Mouse (Mus musculus): Measurements from ENCODE around the gene Man1a.

Man1a gene

DNA sequence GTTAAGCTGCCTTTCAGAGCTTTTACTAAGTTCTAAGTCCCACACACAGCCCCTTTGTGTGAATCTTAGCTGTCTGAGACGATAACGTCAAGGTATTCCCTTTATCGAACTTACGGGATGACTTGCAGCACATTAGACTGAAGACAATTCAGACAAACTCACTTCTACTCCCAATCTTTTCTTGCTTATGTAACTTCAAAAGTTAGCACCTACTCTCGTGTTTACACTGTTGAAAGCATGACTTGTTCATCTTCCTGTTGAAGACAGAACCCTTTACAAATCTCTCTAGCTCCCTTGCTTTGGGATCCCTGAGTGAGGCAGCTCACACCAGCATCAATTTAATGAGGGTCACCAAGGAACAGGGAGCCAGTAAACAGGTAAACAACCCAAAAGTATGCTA, 5.9 kb downstream of the Man1a start:
- Histone ChIP-seq H3K27me3 (ENCODE audit: insufficient read depth, low read length) (peaks cover 30% of the 10 kb centered on the region), H3K4me3 (replicated peaks; ENCODE audit: low read length) (no peak overlapping the region), H3K9me3 (ENCODE audit: low read length) (no peaks in the 10 kb centered on the region), H3K36me3 (ENCODE audit: insufficient read depth, low read length) (0 out of 2 replicates have a peak, but pooled peaks cover 3% of the 10 kb centered on the region), H3K4me1 (replicated peaks; ENCODE audit: low read depth, low read length) (peaks cover 8% of the 10 kb centered on the region)
- TF ChIP-seq POU5F1 (IDR thresholded peaks at IDR 0.05; ENCODE audit: borderline replicate concordance, low read length) (no peak), CTCF (conservative IDR thresholded peaks at IDR 0.05; ENCODE audit: low read length) (no peak), NANOG (IDR thresholded peaks at IDR 0.05; ENCODE audit: borderline replicate concordance, low read length) (no peak)

DNA sequence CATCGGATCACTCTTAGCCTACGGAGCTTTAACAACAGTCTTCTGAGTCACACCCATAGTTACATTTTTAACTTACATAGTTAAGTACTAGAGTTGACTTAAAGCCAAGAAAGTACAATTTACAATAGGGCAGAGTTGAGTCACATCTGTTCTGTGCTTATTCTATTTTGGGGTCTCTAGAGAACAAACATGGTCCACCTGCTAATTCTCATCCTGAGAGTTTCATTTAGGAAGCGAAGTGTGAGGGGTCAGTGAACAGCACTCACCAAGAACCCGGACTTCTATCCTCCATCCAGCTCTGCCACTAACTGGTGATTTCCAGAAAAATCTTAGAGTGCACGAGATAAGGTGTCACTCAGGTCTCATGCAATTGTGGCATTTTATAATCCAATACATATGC, 7.0 kb downstream of the Man1a start:
- H3K4me3 ChIP-seq (replicated peaks; ENCODE audit: low read length) = no peak overlapping the region
- peaks cover 7% of the 10 kb centered on the region for H3K4me1 ChIP-seq (replicated peaks; ENCODE audit: low read depth, low read length)
- H3K36me3 ChIP-seq (ENCODE audit: insufficient read depth, low read length) = 0 out of 2 replicates have a peak, but pooled peaks cover 3% of the 10 kb centered on the region
- no peaks in the 10 kb centered on the region for H3K9me3 ChIP-seq (ENCODE audit: low read length)
- TF ChIP-seq CTCF (conservative IDR thresholded peaks at IDR 0.05; ENCODE audit: low read length) (no peak), POU5F1 (IDR thresholded peaks at IDR 0.05; ENCODE audit: borderline replicate concordance, low read length) (no peak), NANOG (IDR thresholded peaks at IDR 0.05; ENCODE audit: borderline replicate concordance, low read length) (no peak)
- H3K27me3 ChIP-seq (ENCODE audit: insufficient read depth, low read length) = peaks cover 19% of the 10 kb centered on the region

GRCm38 (mm10) chr10:54066683-54067082, 9.7 kb downstream of the Man1a start:
- Histone ChIP-seq H3K36me3 (ENCODE audit: insufficient read depth, low read length) (no peaks in the 10 kb centered on the region), H3K27me3 (ENCODE audit: insufficient read depth, low read length) (no peaks in the 10 kb centered on the region), H3K4me1 (replicated peaks; ENCODE audit: low read depth, low read length) (no peaks in the 10 kb centered on the region), H3K4me3 (replicated peaks; ENCODE audit: low read length) (no peak overlapping the region), H3K9me3 (ENCODE audit: low read length) (no peaks in the 10 kb centered on the region)
- TF ChIP-seq NANOG (IDR thresholded peaks at IDR 0.05; ENCODE audit: borderline replicate concordance, low read length) (no peak), POU5F1 (IDR thresholded peaks at IDR 0.05; ENCODE audit: borderline replicate concordance, low read length) (no peak), CTCF (conservative IDR thresholded peaks at IDR 0.05; ENCODE audit: low read length) (no peak)

- Histone ChIP-seq H3K27me3 (ENCODE audit: insufficient read depth, low read length) (no peaks in the 10 kb centered on the region), H3K36me3 (ENCODE audit: insufficient read depth, low read length) (no peaks in the 10 kb centered on the region), H3K4me3 (replicated peaks; ENCODE audit: low read length) (no peak overlapping the region), H3K4me1 (replicated peaks; ENCODE audit: low read depth, low read length) (peaks cover 8% of the 10 kb centered on the region), H3K9me3 (ENCODE audit: low read length) (no peaks in the 10 kb centered on the region)
- no peak for TF ChIP-seq NANOG (IDR thresholded peaks at IDR 0.05; ENCODE audit: borderline replicate concordance, low read length)
- TF ChIP-seq POU5F1 (IDR thresholded peaks at IDR 0.05; ENCODE audit: borderline replicate concordance, low read length) = no peak
- TF ChIP-seq CTCF (conservative IDR thresholded peaks at IDR 0.05; ENCODE audit: low read length) = no peak
Observed at GRCm38 (mm10) chr10:54063551-54064260, 12.7 kb downstream of the Man1a start.

GRCm38 (mm10) chr10:54062835-54063234, 13.6 kb downstream of the Man1a start:
- TF ChIP-seq NANOG (IDR thresholded peaks at IDR 0.05; ENCODE audit: borderline replicate concordance, low read length) (no peak), CTCF (conservative IDR thresholded peaks at IDR 0.05; ENCODE audit: low read length) (no peak), POU5F1 (IDR thresholded peaks at IDR 0.05; ENCODE audit: borderline replicate concordance, low read length) (no peak)
- Histone ChIP-seq H3K4me3 (replicated peaks; ENCODE audit: low read length) (no peak overlapping the region), H3K36me3 (ENCODE audit: insufficient read depth, low read length) (no peaks in the 10 kb centered on the region), H3K4me1 (replicated peaks; ENCODE audit: low read depth, low read length) (peaks cover 10% of the 10 kb centered on the region), H3K9me3 (ENCODE audit: low read length) (no peaks in the 10 kb centered on the region), H3K27me3 (ENCODE audit: insufficient read depth, low read length) (no peaks in the 10 kb centered on the region)

- TF ChIP-seq NANOG (IDR thresholded peaks at IDR 0.05; ENCODE audit: borderline replicate concordance, low read length) (no peak), POU5F1 (IDR thresholded peaks at IDR 0.05; ENCODE audit: borderline replicate concordance, low read length) (no peak)
- Histone ChIP-seq H3K27me3 (ENCODE audit: insufficient read depth, low read length) (no peaks in the 10 kb centered on the region), H3K9me3 (ENCODE audit: low read length) (no peaks in the 10 kb centered on the region), H3K4me3 (replicated peaks; ENCODE audit: low read length) (no peak overlapping the region), H3K36me3 (ENCODE audit: insufficient read depth, low read length) (no peaks in the 10 kb centered on the region), H3K4me1 (replicated peaks; ENCODE audit: low read depth, low read length) (peaks cover 10% of the 10 kb centered on the region)
Observed at GRCm38 (mm10) chr10:54061159-54061558, 15.2 kb downstream of the Man1a start.

- Histone ChIP-seq H3K36me3 (ENCODE audit: insufficient read depth, low read length) (no peaks in the 10 kb centered on the region), H3K4me3 (replicated peaks; ENCODE audit: low read length) (no peak overlapping the region), H3K4me1 (replicated peaks; ENCODE audit: low read depth, low read length) (peaks cover 10% of the 10 kb centered on the region), H3K9me3 (ENCODE audit: low read length) (no peaks in the 10 kb centered on the region), H3K27me3 (ENCODE audit: insufficient read depth, low read length) (no peaks in the 10 kb centered on the region)
- no peak for TF ChIP-seq POU5F1 (IDR thresholded peaks at IDR 0.05; ENCODE audit: borderline replicate concordance, low read length)
- TF ChIP-seq NANOG (IDR thresholded peaks at IDR 0.05; ENCODE audit: borderline replicate concordance, low read length) = no peak
- no peak for TF ChIP-seq CTCF (conservative IDR thresholded peaks at IDR 0.05; ENCODE audit: low read length)
Observed at GRCm38 (mm10) chr10:54060587-54060986, 15.8 kb downstream of the Man1a start.

DNA sequence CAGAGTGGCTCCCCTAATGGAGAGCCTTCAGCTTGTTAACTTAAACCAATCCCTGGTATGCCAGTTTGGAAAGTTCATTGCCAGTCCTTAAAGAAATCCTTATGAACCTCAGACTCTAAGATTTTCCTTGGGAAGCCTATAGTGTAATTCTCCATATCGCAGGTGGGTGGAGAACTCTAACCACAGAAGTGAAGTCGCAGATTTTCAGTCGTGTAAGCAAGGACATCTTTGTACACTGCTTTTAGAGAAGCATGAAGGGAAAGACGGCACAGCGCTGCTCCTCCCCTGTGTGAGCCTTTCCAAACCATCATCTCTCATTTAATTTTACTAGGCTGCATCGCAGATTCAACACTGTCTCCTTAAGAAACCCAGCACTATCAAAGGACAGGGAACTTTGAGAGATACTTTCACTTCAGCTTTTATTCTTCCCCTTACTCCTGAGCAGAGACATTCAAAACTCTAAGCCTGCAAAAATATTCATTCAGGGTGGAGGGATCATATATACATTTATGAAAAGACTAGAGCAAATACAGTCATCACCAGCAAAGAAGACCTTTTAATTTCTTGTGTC, 16.6 kb downstream of the Man1a start:
- H3K4me1 ChIP-seq (replicated peaks; ENCODE audit: low read depth, low read length) = peaks cover 10% of the 10 kb centered on the region
- no peak overlapping the region for H3K4me3 ChIP-seq (replicated peaks; ENCODE audit: low read length)
- TF ChIP-seq POU5F1 (IDR thresholded peaks at IDR 0.05; ENCODE audit: borderline replicate concordance, low read length) (no peak), NANOG (IDR thresholded peaks at IDR 0.05; ENCODE audit: borderline replicate concordance, low read length) (no peak), CTCF (conservative IDR thresholded peaks at IDR 0.05; ENCODE audit: low read length) (no peak)

More for the DNA sequence above, 16.6 kb downstream of the Man1a start:
- Histone ChIP-seq H3K27me3 (ENCODE audit: insufficient read depth, low read length) (no peaks in the 10 kb centered on the region), H3K9me3 (ENCODE audit: low read length) (no peaks in the 10 kb centered on the region), H3K36me3 (ENCODE audit: insufficient read depth, low read length) (no peaks in the 10 kb centered on the region)
